Mouse (Mus musculus) thymus, postnatal 4 days (tissue): ENCODE data around the gene Adcy6.

Source experiments
- DNase-seq: peaks from one replicate; pipeline ENCODE4 v3.0.0; 2021

Gene Adcy6

GRCm38 (mm10) chr15:98552758-98553157 is 57.1 kb downstream of the Adcy6 start:
- no peak for DNase-seq

DNA sequence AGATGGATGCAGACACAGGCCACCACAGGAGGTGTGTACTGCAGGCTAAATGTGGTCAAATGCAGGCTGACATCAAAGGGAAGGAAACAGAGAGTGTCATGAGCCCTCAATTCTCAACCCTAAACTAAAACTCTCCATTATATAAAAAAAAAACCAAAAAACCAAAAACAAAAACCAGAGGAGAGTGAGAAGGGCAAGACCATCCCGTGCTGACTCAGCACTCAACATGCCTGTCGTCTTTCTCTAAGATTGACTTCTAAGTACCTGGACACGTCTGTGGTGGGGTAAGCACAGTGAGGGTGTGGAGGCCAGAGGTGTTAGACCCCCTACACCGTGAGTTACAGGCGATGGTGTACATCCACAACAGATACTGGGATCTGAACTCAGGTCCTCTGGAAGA is 63.0 kb downstream of the Adcy6 start:
- no peak for DNase-seq

- no peak for DNase-seq
These were observed 64.7 kb downstream of the Adcy6 start for GRCm38 (mm10) chr15:98545151-98545550.

DNA sequence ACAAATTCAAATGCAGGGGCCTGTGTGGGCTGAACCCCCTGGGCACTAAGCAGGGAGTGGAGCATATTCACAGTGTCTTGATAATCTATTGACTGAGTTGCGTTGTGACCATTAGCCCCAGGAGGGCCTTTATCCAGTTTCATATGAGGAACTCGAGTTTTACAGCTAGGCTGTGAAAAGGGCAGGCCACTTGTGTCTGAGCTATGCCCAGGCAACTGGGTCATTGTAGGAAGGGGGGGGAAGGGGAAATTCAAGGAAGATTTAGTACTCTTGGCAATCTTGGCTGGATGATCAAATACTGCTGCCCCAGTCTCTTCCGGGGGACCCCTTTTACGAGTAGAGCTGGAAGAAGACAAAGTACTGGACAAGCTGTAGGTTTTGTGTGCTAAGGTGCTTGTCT is 66.5 kb downstream of the Adcy6 start:
- no peak for DNase-seq

- DNase-seq = no peak
These were observed 68.8 kb downstream of the Adcy6 start for GRCm38 (mm10) chr15:98541064-98541463.
